Mouse (Mus musculus) testis, adult 2 months (tissue): ENCODE measurements around the gene Kidins220.

Source experiments
- CTCF ChIP-seq: fragments of 200-500 bp; IDR thresholded peaks from 2 replicates; pipeline ENCODE4 v1.5.1; 2012; ENCODE audit warnings: low read depth, mild to moderate bottlenecking, inconsistent platforms, low read length, moderate library complexity; ENCODE audit not compliant: control insufficient read depth, insufficient read depth, insufficient replicate concordance
- POLR2A ChIP-seq: fragments of 200-500 bp; IDR thresholded peaks from 2 replicates; pipeline ENCODE4 v1.6.1; 2012; ENCODE audit warnings: low read depth, mild to moderate bottlenecking, inconsistent platforms, low read length, moderate library complexity; ENCODE audit not compliant: control insufficient read depth

GRCm38 (mm10) chr12:25033662-25034337 is 59.1 kb downstream of the Kidins220 start:
- TF ChIP-seq CTCF (no peak), POLR2A (no peak)
